Mouse (Mus musculus) embryonic fibroblast, embryonic 13.5 days (primary cell): ENCODE measurements around the gene Gm7861. TPM values are rescaled to one million over a fixed set of nuclear protein-coding genes. Genes with fewer than 3 reads are reported as not detected.
"Not testable (repeated sequence)": the region's sequence is repeated elsewhere in the genome, so short reads cannot be mapped to it uniquely, and the experiment has no call there.

ENCODE experiments used
- H3K27ac ChIP-seq: 2 replicates; pipeline ENCODE4 v1.5.1; 2012; ENCODE audit warnings: low read length, control low read depth, inconsistent platforms; ENCODE audit not compliant: insufficient read depth
- H3K4me1 ChIP-seq: 2 replicates; pipeline ENCODE4 v1.6.1; 2011; ENCODE audit warnings: low read length; ENCODE audit not compliant: control insufficient read depth, insufficient read depth
- H3K4me3 ChIP-seq: 2 replicates; pipeline ENCODE4 v1.5.1; 2011; ENCODE audit warnings: mild to moderate bottlenecking, control low read depth, low read length; ENCODE audit not compliant: insufficient read depth
- polyA plus RNA-seq: library from polyadenylated mRNA; stranded (reverse); fragments of >200 nt; gene quantifications from 2 replicates; pipeline ENCODE4 v1.2.4, GENCODE M21; 2011; ENCODE audit warnings: low read depth; ENCODE audit not compliant: missing spikeins, insufficient read length

The Gm7861 gene
- polyA plus RNA-seq = not detected in 2 replicates

DNA sequence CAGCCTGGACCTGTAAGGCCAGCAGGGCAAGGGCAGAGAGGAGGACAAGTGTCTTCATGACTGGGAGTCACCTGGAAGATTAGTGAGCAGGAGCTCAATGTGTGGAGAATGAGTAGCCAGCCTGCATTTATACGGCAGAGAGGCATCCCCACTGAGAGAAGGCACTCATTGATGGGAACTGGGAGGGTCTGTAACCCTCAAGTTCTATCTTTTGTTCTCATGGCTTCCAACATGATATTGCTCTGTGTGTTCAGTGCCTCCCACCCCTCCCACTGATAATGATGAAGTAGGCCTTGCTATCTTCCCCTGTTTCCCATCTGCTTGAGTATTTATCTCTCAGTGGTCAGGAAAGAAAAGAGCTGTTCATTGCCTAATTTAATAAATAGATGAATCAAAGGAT, at the start of gene Gm7861:
Gene Gm7861 (minus strand): TSS at position 101 of the 400 bp plus-strand sequence.
- H3K27ac ChIP-seq, H3K4me1 ChIP-seq, H3K4me3 ChIP-seq: not testable (repeated sequence)

DNA sequence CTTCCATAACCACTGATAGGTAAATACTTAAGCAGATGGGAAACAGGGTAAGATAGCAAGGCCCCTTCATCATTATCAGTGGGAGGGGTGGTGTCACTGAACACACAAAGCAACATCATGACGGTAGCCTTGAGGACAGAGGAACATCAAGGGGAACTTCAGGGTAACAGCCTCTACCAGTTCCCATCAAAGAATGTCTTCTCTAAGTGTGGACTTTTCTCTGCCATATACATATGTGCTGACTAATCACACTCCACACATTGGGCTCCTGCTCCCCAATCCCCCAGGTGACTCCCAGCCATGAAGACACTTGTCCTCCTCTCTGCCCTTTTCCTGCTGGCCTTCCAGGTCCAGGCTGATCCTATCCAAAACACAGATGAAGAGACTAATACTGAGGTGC, 23.6 kb upstream of the Gm7861 start, which contains the start of gene Defa26:
Gene Defa26 (plus strand): TSS at position 301 of the 400 bp plus-strand sequence.
- not testable (repeated sequence) for H3K4me3 ChIP-seq, H3K27ac ChIP-seq, H3K4me1 ChIP-seq

DNA sequence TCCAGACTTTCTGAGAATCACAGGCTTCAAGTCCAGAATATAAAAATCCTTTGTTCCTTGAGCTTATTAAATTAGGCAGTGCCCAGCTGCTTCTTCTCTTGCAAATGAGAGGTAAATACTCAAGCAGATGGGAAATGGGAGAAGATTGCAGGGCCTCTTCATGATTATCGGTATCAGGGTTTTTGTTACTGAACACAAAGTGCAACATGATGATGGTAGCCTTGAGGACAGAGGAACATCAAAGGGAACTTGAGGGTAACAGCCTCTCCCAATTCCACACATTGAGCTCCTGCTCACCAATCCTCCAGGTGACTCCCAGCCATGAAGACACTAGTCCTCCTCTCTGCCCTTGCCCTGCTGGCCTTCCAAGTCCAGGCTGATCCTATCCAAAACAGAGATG, 11.6 kb downstream of the Gm7861 start, which contains the start of gene Defa28:
Gene Defa28 (plus strand): TSS at position 301 of the 400 bp plus-strand sequence.
- H3K4me3 ChIP-seq, H3K4me1 ChIP-seq, H3K27ac ChIP-seq: not testable (repeated sequence)

- not testable (repeated sequence) for H3K4me3 ChIP-seq, H3K27ac ChIP-seq, H3K4me1 ChIP-seq
These were observed 29.2 kb downstream of the Gm7861 start, which contains the start of gene Defa37 for GRCm38 (mm10) chr8:21565086-21565485. Gene Defa37 (plus strand): TSS chr8:21565386.

Other genes with a start within 250 kb of the Gm7861 start
- gene Defa2, start 216.0 kb downstream of the Gm7861 start, polyA plus RNA-seq = not detected in 2 replicates
- gene Defa33, start 202.7 kb downstream of the Gm7861 start, polyA plus RNA-seq = not detected in 2 replicates
- gene Defa36, start 167.1 kb downstream of the Gm7861 start, polyA plus RNA-seq = not detected in 2 replicates
- not detected in 2 replicates for gene Gm7849, start 137.9 kb downstream of the Gm7861 start, polyA plus RNA-seq
- gene Defa20, start 85.2 kb downstream of the Gm7861 start, polyA plus RNA-seq = not detected in 2 replicates
- gene Defa32, start 65.5 kb downstream of the Gm7861 start, polyA plus RNA-seq = not detected in 2 replicates
- not detected in 2 replicates for gene Defa37, start 29.1 kb downstream of the Gm7861 start, polyA plus RNA-seq
- gene Defa28, start 11.5 kb downstream of the Gm7861 start, polyA plus RNA-seq = not detected in 2 replicates
- gene Defa26, start 23.7 kb upstream of the Gm7861 start, polyA plus RNA-seq = not detected in 2 replicates
- gene Defa17, start 61.3 kb upstream of the Gm7861 start, polyA plus RNA-seq = not detected in 2 replicates
- gene Defa34, start 71.3 kb upstream of the Gm7861 start, polyA plus RNA-seq = not detected in 2 replicates
- gene AY761184, start 109.1 kb upstream of the Gm7861 start, polyA plus RNA-seq = not detected in 2 replicates
- gene Defa24, start 140.0 kb upstream of the Gm7861 start, polyA plus RNA-seq = not detected in 2 replicates
- gene Defb50, start 229.0 kb upstream of the Gm7861 start, polyA plus RNA-seq = not detected in 2 replicates
- not detected in 2 replicates for gene Defb2, start 245.4 kb upstream of the Gm7861 start, polyA plus RNA-seq